Mouse (Mus musculus): ENCODE measurements around the gene Smchd1. TPM values are rescaled to one million over a fixed set of nuclear protein-coding genes. Genes with fewer than 3 reads are reported as not detected.

Gene Smchd1
- 8.1 and 12.1 TPM in 2 replicates for polyA plus RNA-seq (2012; rRNA removed; ENCODE audit: low replicate concordance)

DNA sequence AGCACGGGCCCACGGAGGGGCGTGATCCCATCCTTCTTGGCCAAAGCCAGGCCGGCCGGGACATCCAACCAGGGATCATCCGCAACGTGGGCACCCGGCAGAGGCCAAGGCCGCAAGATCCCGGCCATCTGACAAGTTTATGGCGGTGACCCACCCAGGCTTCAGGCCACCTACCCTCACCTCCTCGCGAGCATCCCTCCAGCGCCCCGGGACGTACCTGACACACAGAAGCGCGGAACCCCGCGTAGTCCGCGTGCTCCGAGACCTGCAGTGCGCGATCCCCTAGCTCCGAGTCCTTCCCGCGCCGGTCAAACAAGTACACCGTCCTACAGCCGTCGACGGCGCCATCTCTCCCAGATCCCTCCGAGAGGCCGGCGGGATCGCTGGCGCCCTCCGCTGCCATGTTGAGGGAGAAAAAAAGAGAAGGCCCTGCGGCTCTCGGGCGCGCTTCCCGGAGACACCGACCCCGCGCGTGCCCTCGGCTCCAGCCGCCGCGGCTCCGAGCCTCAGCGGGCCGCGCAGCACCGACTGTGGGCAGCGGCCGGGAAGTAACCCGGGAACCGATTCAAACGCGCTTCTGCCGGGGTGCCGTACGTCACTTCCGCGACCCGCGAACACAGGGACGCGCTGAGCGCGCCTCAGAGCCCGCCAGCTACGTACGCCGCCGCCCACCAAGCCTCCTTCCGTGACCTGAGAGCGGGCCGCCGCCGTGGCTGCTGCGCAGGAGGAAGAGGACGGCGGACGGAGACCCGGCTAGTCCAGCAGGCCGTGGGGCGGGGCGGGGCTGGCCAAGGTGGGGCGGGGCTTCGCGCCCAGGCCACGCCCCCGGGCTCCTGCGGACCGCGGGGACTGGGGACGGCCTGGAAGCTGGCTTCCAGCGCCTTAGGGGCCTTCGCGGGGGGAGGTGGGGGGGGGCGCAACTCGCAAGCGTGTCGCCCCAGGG is at the start of gene Smchd1:
Smchd1 (minus strand) TSS at position 582 of the 943 bp plus-strand sequence.

GRCm38 (mm10) chr17:71459818-71460217 is 15.3 kb downstream of the Smchd1 start, which contains the start of gene Gm4707:
TSS of gene Gm4707 (minus strand) at chr17:71459918.

GRCm38 (mm10) chr17:71311340-71312171 is 163.6 kb downstream of the Smchd1 start, which contains the start of gene Emilin2:
TSS of gene Emilin2 (minus strand) at chr17:71311978.

Other genes with a start within 250 kb of the Smchd1 start
- 39.4 and 59.8 TPM in 2 replicates for gene Emilin2, start 163.4 kb downstream of the Smchd1 start, polyA plus RNA-seq (2012; rRNA removed; ENCODE audit: low replicate concordance)
- gene Gm4707, start 15.4 kb downstream of the Smchd1 start, polyA plus RNA-seq (2012; rRNA removed; ENCODE audit: low replicate concordance): 1.1 and 2.1 TPM in 2 replicates
- gene Ndc80, start 51.5 kb upstream of the Smchd1 start, polyA plus RNA-seq (2012; rRNA removed; ENCODE audit: low replicate concordance): 0.11 and 0.19 TPM in 2 replicates
- not detected in 2 replicates for gene Spdya, start 76.7 kb upstream of the Smchd1 start, polyA plus RNA-seq (2012; rRNA removed; ENCODE audit: low replicate concordance)
- 4.8 and 12.7 TPM in 2 replicates for gene Wdr43, start 140.6 kb upstream of the Smchd1 start, polyA plus RNA-seq (2012; rRNA removed; ENCODE audit: low replicate concordance)
- gene Togaram2, start 197.9 kb upstream of the Smchd1 start, polyA plus RNA-seq (2012; rRNA removed; ENCODE audit: low replicate concordance): 0.60 and 1.9 TPM in 2 replicates

Measured in mammary gland, adult 2 months (tissue).